Mouse (Mus musculus): ENCODE data around the gene Disc1.
A peak's percentile ranks its signal among the peaks of the same experiment; 100 is the strongest.

Disc1 gene

DNA sequence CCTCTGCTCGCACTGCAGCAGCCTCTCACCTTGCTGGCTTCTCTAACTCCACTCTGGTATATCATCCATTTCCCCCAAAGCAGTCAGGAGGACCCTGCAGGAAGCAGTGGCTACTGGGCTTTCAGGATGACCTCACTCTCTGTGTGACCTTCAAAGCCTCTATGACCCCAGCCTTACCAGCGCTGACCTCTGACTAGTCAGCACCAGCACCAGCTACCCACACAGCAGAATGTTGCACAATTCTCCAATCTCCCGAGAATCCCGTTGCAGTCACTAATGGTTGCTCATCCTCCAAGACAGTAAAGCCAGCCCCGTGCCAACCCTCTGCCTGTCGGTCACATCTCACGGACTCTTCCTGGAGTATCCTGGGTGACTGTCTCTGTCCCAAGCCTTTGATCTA is 73.6 kb downstream of the Disc1 start:
- no peak for DNase-seq (ENCODE audit: low read depth, low spot score)

DNA sequence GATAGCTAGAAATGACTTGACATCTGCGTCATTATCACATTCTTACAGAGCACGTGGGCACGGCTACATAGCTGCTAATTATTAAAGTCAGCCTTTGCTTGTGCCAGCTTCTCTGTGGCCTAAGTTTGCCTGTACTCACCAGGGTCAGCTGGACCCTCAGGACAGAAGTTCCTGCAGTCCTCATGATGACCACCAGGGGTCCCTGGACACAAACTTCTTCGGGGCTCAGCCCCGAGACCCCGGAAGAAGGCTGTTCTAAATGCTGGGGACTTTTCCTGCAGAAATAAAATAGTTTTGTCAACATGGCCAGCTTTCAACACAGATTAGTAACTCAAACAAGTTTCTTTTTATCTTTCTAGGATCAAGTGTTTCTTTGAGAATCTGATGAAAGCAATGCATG is 74.3 kb downstream of the Disc1 start:
- peak; percentile 49 for DNase-seq (ENCODE audit: low read depth, low spot score)

DNA sequence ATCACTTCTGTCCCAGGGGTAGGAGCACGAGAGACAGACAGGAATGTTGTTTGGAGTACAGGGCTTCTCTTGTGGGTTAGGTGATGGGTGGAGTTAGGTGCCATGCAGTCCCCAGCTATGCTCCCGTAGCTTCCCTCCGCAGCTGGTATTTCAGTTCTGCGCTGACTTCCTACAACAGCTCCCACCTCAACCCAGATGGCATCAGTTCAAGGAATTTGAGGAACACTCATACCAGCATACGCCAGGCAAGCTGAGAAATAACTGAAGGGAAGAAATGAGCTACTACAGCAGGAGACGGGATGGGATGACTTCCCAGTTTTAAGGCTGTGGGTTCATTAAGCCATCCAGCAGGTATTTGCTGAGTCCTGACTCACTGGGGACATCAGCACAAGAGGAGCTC is 76.8 kb downstream of the Disc1 start:
- DNase-seq (ENCODE audit: low read depth, low spot score) = no peak

DNA sequence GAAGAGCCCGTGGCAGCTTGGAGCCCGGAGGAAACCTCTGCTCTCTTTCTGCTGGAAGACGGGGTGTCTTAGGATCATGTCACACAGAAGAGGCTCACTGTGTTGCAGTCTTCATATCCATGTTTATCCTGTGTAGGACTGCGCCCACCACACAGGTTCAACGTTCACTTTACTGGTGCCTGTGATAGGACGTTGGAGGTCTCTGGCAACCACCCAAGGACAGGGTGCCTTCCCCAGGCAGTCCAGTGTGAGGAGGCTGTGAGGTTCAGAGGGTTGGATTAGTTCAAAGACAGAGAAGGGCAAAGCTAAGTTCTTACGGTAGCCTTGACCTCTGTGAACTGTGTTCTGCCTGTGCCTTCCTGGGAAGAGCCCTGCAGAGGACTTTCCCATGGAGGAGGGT is 77.3 kb downstream of the Disc1 start:
- DNase-seq (ENCODE audit: low read depth, low spot score) = no peak

DNA sequence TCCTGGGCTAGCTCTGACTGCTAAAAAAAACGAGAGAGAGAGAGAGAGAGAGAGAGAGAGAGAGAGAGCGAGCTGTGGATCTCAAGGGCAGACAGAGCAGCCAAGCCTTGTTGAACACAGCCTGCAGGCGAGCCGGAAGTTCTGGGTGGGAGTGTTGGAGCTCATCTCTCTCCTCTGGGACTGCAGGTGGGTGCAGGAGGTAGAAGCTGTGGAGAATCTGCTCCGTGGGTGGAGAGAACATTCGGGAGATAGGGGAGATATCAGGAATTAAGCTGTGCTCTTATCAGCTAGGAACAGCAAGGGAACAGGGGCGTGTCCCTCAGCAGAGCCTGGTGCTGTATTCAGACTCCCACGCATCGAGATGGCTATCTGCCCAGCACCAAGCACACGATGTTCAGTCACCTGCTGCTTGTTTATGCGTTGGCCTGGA is 79.7 kb downstream of the Disc1 start:
- DNase-seq (ENCODE audit: low read depth, low spot score) = no peak

DNA sequence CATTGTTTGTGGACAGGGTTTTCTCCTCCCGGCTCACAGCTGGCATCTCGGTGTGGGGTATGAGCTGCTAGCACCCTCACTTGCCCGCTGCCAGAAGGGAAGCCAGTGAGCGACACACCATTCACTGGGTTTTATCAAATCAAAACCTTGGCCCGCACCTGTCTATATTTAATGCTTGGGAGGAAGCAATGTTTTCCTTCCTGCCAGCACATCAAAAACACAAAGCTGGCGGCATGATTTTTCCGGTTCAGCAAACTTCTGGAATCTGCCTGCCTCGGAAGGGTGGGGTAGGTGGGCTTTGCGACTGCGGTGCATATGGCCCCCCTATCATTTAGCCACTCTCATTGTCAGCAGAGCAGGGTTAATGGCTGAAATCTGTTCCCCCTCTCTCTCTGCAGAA is 80.9 kb downstream of the Disc1 start:
- DNase-seq (ENCODE audit: low read depth, low spot score) = no peak

DNA sequence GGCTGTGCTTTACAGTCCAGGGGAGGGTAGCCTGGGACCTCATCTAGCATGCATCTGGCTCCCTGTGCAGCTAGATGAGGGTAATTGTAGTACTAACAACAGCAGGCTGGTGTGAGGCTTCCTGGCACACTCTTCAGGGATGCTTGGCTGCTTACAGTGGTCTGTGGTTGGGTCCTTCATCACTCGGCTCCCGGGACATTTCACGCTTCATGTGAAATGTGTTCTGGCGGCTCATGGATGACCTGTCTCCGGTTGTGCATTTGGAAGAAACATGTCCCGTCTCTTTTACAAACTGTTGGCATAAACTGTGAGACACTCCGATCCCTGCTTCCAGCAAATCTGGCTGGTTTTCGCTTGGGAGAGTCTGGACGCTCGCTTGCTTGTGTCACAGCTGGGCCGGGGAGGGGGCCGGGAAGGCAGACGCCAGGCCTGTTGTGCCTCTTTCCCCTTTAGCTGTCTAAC is 85.7 kb downstream of the Disc1 start:
- DNase-seq (ENCODE audit: low read depth, low spot score) = no peak

DNA sequence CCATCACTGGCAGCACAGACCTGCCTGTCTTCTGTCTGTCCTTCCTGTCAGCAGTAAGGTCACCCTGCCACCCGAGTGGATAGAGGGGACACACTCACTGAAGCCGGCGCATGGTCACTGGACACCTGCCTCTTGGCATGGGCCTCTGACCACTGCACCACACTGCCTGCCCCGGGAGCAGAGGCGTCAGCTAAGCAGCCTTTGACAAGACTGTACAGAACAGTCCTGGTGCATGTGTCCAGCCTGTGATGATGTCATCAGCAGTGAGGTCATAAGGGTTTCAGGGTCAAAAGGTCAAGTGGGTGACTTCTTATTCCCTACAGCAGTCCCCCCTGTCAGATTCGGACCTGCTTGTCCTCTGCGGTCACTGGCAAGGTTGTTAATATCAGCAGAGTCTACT is 87.0 kb downstream of the Disc1 start:
- no peak for DNase-seq (ENCODE audit: low read depth, low spot score)

DNA sequence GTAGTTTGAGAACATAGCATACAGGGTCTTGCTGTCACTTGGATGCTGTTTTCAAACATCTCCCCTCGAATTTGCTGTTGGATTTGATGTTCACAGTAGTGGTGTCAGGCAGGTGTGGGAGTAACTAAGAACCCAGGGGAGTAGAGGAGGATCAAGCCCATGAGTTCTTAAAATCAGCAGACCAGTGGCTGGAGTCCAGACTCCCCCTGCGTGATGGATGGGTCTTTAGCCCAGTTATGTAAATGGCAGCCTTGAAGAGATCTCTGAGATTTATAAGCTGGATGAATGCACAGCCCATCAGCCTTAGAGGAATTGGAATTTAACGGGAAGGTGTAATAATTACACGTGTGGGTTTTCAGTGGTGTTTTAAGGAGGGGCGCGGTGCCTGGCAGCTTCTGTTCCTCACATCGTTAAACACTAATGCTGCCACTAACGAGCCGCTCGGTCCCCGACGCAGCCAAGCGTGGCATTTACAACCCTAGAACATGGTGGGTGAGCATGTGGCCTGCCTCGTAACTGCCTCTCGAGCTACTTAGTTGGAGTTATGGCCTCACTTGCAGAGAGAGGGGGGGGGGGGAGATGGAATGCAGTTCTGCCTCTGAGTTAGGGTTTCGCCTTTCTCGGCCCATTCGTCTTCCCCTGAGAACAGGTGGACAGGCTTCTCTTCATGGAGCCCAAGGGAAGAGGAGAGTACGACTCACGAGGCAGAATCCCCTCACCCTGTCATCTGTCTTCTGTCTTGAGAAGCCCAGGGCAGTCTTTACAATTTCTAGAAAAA is 103.1 kb downstream of the Disc1 start:
- DNase-seq (ENCODE audit: low read depth, low spot score) = no peak

DNA sequence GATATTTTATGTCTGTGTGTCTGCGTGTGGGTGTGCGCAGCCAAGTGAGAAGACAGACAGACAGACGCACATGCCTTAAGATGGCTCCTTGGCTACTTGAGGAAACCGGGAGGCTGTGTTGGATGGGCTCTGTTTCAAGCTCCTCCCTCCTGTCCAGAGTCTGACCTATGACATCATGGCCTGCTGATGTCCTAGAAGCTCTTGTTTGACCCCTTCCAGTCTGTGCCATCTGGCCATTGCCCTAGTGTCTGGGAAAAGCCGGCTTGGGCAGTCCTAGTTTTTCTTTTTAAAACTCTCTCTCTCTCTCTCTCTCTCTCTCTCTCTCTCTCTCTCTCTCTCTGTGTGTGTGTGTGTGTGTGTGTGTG is 103.6 kb downstream of the Disc1 start:
- DNase-seq (ENCODE audit: low read depth, low spot score) = no peak

DNA sequence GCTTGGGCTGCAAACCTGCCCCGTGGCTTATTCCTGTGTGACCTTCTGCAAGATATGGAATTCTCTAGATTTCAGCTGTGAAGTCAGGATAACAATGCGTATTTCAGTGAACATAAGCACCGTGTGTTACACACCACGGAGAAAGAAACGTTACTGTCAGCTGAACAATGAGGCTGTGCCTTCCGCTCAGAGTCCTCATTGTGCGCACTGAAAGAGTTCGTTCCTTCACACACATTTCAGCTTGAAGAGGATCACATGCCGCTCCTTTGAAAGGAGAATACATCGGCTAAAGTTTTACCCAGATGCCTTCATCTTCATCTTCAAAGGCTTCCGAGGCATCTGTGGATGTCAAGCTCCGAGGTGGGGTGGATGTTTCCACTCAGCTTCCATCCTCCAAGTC is 105.4 kb downstream of the Disc1 start:
- no peak for DNase-seq (ENCODE audit: low read depth, low spot score)

DNA sequence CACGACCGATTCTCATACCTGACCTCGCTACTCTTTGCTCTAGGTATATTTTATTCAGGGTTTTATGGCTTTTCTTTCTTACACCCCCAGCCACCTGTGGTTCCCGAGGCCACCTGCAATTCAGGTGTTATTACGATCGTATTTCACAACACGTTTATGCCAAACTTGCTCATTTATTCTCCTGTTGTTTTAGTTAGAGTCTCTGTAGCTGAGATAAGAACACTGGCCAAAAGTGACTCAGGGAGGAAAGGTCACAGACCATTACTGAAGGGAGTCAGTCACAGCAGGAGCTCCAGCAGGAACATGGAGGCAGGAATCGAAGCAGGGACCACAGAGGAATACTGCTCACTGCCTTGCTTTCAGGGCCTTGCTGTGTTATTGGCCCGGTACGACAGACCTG is 109.5 kb downstream of the Disc1 start:
- no peak for DNase-seq (ENCODE audit: low read depth, low spot score)

DNA sequence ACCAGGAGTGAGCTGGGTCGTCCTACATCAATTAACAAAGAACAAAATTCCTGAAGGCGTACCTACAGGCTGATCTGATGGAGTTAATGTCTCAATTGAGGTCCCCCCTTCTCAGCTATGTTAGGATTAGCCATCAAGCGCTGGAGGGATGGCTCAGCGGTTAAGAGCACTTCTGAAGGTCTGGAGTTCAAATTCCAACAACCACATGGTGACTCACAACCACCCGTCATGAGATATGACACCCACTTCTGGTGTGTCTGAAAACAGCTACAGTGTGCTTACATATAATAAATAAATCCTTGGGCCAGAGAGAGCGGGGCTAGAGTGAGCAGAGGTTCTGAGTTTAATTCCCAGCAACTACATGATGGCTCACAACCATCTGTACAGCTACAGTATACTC is 109.9 kb downstream of the Disc1 start:
- DNase-seq (ENCODE audit: low read depth, low spot score) = no peak

DNA sequence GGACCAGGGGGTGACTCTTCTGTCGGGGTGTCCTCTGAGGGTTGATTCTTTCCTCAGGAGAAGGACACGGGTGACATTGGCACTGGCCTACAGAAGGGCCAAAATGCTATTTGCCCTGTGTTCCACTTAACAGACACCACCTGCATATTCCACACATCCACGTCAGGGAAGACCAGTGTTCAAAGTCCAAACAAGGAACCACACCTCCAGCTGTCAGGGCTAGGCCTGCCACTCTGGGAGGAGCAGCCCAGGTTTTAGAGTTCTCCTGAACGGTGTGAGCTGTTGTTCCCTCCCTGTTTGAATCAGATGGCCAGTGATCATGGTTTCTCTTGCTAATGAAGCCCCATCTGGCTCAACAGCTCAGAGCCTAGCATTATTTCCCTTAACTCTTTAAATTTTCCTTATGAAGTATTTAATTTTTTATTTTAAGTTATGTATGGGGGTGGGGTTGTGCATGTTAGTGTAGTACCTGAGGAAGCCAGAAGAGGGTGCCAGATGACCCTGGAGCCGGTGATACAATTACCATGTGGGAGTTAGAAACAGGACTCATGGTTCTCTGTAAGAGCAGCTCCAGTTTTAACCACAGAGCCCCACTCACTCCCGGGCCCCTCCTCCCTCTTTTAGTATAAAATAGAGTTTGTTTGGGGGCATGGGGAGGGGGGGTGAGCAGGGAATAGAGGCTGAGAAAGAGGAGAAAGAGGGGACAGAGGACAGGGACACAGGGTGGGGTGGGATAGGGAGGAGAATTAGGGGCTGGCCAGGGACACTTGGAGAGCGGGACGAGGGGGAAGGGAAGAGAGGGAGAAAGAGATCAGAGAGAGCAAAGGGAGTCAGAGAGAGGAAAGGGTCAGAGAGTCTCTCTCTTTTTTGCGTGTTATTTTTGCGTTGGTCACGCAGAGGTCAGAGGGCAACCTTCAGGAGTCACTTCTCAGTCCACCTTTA is 111.8 kb downstream of the Disc1 start:
- peak; percentile 33 for DNase-seq (ENCODE audit: low read depth, low spot score)

DNA sequence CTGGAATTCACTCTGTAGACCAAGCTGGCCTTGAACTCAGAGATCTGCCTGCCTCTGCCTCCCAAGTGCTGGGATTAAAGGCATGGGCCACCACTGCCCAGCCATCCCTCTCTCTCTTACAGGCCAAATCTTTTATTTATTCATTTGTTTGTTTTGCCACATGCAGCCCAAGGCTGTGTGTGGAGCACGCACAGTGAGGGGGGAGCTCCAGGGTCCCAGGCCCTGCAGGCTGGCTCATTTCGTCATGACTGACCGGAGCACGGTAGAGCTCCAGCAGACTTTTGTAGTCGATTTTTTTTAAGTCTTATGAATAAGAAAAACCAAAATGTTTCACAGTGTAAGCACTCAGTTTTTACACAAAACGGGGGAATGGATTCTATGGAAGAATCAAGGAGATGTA is 112.5 kb downstream of the Disc1 start:
- DNase-seq (ENCODE audit: low read depth, low spot score) = no peak

DNA sequence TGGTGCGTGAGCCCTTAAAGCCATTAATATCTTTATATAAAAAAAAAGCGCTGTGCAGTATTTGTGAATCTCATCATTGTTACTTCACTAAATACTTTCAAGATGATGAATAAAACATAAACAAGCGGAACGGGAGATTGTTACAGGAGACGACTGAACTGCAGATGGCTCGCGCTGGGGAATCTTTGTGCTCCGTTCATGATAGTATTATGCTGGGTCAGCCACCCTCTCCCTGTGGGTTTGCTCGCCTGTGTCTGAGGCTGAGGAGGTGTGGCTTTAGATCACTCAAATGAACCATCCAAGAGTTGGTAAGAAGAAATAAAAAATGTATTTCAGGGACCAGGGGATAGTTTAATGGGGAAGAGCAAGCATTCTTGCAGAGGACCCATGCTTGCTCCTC is 113.0 kb downstream of the Disc1 start:
- no peak for DNase-seq (ENCODE audit: low read depth, low spot score)

DNA sequence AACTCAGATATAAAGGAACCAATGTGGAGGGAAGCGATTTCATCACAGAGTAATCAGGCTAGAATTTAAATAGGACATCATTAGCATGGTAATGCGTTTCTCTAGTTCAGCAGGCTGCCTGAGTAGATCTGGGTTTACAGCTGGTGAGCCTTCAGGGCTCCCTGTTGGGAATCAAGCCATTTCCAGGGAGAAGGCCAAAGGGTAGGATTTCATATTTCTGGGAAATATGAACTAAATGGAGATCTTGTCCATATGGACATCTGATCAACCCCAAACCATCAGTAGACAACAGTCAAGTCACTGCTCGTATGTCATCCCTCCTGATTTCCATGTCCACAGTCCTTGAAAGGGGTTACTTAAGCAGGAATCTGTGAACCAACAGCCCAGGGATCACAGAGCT is 115.6 kb downstream of the Disc1 start:
- DNase-seq (ENCODE audit: low read depth, low spot score) = no peak

DNA sequence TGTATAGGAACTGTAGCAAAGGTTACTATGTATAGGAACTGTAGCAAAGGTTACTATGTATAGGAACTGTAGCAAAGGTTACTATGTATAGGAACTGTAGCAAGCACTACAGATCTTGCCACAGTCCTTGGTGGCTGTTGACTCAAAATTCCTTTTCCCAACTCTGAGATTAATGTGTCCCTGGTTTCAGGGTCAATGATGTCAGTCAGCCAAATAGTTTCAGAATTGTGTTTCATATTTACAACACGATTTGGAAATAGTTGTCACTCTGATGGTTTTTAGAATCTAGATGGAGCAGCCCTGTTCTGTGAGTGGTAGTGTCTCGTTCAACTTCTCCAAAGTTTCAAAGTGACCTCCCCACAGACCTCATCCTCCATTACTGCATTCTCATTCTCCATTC is 117.5 kb downstream of the Disc1 start:
- DNase-seq (ENCODE audit: low read depth, low spot score) = no peak

DNA sequence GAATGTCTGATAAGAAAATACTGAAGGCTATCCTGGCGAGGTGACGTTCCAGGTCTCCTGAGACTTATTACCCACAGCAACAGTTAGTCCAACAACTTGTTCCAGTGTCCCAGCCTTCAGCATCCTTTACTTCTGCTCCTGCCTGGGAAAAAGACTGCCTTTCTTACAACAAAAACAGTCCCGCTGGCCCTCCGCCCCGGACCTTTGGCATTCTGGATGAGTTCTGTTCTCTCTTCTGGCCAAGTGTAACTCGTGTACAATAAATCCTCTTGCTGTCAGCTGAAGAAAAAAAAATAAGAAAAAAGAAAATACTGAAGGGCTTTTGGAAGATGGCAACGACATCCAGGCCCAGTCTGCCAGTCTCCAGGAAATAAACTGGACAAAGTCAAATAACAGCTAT is 120.2 kb downstream of the Disc1 start:
- no peak for DNase-seq (ENCODE audit: low read depth, low spot score)

DNA sequence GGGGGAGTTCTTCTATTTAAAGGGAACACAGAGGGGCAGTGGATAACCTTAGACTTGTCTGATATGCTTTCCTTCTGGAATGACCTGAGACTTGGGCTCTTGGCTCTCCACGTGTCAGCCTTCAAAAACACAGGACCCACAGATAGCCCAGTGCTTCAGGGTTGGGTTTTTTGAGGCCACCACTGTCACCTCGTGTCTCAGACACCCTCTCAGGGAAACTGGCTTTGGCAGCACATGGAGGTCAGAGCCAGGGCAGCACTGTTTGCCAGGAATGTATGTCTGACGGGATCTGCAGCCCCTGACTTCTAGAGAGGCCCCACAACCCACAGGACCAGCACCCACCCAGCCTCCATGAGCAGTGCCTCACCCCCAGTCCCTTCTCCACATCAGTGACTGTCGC is 120.9 kb downstream of the Disc1 start:
- no peak for DNase-seq (ENCODE audit: low read depth, low spot score)

DNA sequence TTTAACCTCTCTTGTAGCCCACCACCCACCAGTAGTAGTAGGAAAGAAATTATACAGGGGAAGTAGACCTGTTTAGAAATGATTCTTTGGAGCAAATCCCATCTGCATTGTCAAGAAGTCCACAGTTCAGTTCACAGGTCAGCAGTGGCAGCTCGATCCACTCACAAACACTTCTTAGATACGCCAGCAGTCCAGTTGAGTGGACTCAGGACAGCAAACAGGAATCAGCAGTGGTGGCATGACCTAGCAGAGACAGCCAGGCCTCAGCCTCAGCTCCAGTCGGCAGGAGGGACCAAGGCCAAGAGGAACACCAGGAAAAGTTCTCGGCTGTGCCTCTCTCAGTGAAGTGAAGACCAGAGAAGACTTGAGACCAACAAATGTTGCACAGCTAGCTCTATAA is 121.7 kb downstream of the Disc1 start:
- no peak for DNase-seq (ENCODE audit: low read depth, low spot score)

DNA sequence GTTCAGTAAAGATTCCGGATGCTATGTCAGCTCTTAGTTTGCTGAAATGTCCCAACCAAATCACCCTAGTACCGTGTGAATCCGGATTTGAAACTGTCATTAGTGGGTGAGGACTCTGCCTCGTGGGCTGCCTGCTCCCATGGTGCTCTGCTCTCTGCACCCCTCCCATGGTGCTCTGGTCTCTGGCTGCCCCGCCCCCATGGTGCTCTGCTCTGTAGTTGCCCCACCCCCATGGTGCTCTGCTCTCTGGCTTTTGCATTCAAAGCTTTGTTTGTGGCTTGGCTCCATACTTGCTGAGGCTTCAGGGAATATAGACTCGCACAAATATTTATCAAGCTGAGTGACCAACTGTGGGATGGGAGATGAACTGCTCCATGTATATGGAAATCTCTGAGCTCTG is 123.1 kb downstream of the Disc1 start:
- DNase-seq (ENCODE audit: low read depth, low spot score) = no peak

DNA sequence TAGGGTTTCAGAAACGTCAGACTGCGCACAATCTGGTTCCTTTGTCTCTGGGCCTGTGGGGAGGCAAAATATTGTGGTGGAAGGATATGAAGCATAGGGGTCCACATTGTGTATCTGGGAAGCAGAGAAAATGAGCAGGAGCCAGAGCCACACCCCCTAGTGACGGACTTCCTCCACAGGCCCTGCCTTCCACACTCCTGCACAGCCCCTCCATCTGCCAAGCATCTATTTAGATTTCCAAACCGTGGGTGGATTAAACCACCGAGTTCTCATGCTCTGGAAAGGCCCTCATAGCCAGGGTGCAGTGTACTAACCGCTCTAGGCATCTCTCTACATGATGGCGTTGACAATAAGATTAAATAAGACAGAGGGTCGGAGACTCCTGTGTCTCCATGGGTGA is 124.0 kb downstream of the Disc1 start:
- no peak for DNase-seq (ENCODE audit: low read depth, low spot score)
